Mouse (Mus musculus) gastrocnemius, postnatal 10 days (tissue): ENCODE measurements around the gene Nsmce4a. TPM values are rescaled to one million over a fixed set of nuclear protein-coding genes. Genes with fewer than 3 reads are reported as not detected.

Source experiments
- DNase-seq: peaks from one replicate; pipeline ENCODE4 v3.0.0; 2021; ENCODE audit warnings: mixed read lengths
- total RNA-seq, 2 experiments: library from RNA; stranded (reverse); gene quantifications; 2 replicates each; pipeline ENCODE4 v1.2.3; 2021

The Nsmce4a gene
- total RNA-seq, 2 experiments from 2014 or later = 36.7 to 39.1 TPM

- DNase-seq = no peak
These were observed 5.1 kb upstream of the Nsmce4a start for GRCm38 (mm10) chr7:130578066-130578465.

DNA sequence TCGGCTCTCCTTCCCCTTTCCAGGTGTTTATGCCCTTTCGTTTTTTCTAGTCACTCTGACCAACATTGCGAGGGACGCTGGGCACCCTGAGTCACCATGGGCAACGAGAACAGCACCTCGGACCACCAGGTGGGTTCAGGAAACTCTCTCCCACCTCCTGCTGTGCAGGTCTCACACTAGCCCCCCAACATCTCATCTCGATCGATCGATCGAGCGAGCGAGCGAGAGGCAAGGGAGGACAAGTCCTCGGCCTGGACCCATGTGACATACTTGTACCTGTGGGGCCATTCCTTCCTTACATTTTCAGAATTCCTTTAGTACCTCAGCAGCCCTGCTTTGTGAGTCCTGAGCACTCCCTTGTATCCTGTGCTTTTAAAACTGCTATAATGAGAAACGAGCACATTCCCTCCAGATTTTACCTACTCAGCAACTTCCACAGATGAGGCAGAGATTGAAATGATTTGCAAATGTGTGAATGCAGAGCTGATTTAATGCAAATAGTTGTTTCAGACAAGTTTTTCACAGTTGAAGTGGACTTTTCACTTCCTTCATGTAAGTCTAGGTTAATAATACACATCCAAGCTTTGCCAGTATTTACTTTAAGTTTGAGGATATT lies 4.6 kb upstream of the Nsmce4a start, which contains the start of gene Tacc2:
Tacc2 (plus strand) TSS at position 51 of the 616 bp plus-strand sequence.
- no peak for DNase-seq

GRCm38 (mm10) chr7:130576981-130577380 lies 4.1 kb upstream of the Nsmce4a start:
- DNase-seq = no peak

GRCm38 (mm10) chr7:130574211-130574991 lies 1.5 kb upstream of the Nsmce4a start:
- DNase-seq = no peak

- no peak for DNase-seq
These were observed 828 bp upstream of the Nsmce4a start for GRCm38 (mm10) chr7:130573746-130574145.

DNA sequence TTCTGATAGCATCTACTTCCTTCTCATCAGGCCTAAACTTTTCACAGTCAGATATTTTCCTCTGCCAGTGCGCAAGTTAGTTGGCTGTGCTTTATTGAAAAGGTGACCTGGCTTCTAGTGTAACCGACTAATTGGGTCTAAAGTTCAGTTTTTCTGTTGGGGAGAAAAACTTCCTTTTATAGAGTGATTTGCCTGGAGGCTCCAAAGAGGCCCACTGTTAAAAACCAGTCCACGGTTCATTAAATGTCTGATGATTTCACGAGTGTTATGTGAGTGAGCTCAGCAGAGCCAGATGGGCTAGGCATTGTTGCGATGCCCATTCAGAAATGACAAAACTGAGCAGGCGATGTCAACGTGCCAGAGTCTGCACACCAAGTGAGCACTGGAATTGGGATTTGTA lies 2.4 kb downstream of the Nsmce4a start:
- DNase-seq = no peak

DNA sequence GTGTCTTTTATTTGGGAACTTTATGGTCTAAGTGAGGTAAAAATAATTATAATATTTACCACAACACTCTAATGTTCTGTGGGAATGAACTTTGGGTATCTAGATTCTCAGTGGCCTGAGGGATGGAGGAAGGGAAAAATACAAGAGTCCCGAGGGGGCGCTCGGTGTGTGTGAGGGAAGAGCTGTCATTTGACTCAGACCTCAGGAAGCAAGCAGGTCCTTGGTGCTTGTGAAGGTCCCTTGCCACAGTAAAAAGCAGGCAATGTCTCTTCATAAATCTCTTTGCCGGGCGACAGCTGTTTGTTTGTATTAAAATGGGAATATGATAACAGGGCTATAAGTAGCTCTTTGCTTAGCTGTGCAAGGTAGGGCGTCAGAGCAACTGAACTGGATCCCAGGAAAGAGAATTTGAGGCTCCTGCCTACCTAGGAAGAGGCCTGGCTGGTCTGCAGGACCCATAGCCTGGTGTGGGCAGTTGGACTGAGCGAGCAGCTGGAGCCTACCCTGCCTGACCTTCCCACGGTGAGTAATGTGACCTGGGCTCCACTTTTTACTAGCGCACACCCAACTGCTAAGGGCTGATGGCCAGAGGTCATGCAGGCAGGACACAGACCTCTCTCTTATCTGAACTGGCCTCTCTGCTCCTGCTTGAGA lies 4.0 kb downstream of the Nsmce4a start:
- no peak for DNase-seq

- DNase-seq = no peak
These were observed 8.3 kb downstream of the Nsmce4a start for GRCm38 (mm10) chr7:130564596-130564995.

DNA sequence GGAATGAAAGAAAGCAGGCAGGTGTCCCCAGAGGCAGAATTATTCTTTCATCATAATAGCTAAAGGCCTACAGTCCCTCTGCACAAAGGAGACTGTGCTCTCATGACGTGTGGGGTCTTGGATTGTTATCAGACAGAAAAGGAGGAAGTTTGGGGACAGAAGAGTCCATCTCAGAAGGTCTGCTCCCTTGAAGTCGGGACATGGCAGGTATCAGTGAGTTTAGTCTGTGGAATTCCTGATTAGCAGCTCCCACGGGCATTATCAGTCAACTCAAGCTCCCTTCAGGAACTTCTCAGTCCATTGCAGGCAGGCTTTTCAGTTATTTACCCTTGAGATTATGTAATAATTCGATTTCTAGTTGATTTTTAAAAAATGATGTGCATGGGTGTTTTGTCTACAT lies 9.0 kb downstream of the Nsmce4a start:
- no peak for DNase-seq

DNA sequence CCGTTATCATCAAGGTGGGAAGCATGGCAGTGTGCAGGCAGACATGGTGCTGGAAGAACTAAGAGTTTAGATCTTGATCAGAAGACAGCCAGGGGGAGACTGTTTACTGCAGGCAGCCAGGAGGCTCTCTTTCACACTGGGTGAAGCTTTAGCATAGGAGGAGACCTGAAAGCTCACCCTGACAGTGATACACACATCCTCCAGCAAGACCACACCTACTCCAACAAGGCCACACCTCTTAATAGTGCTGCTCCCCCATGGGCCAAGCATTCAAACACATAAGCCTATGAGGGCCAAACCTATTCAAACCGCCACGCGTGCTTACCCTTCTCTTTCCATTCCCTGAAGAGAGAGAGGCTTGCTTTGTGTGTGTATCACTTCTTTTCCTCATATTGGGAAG lies 9.6 kb downstream of the Nsmce4a start:
- no peak for DNase-seq

GRCm38 (mm10) chr7:130560933-130561332 lies 12.0 kb downstream of the Nsmce4a start:
- no peak for DNase-seq

GRCm38 (mm10) chr7:130558592-130558991 lies 14.3 kb downstream of the Nsmce4a start:
- no peak for DNase-seq

GRCm38 (mm10) chr7:130555597-130555996 lies 17.3 kb downstream of the Nsmce4a start:
- DNase-seq = no peak

DNA sequence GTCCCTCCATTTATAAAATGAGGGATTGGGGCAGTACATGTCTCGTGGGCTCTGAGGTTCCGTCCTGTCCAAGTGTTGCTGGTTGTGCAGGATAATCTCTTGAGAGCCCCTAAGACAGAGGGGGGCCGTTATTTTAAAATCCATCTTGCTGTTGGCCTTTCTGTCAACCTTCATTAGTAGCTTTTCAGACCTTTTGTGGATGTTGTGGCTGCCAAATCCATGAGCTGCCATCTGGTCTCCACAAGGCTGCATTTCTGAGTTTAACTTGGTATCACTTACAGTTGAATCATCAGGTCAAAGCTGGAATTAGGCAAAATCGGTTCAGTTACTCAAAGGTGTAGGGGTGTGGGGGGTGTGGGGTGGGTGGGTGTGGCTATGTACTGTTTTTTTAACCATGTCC lies 19.6 kb downstream of the Nsmce4a start:
- no peak for DNase-seq

- DNase-seq = peak; percentile 61
These were observed 20.1 kb downstream of the Nsmce4a start for GRCm38 (mm10) chr7:130552780-130553179.

DNA sequence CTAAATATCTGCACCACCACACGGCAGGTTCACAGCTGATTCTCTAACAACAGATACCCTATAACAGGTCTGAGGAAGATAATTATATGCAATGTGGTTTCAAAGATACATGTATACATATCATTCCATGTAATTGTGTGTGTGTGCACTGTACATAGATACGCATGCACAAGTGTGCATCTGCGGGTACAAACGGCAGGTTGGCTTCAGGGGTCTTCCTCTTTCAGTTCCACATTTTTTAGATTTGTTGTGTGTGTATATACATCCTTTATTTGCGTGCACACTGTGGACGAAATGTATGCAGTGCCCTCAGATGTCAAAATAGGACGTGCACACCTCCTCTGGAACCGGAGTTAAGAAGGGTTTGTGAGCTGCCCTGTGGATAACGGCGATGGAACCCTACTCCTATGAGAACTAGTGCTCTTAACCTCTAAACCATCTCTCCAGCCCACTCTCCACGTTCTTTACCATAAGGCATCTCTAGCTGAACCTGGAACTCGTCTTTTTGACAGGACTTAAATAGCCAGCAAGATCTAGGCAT lies 25.2 kb downstream of the Nsmce4a start:
- DNase-seq = no peak

DNA sequence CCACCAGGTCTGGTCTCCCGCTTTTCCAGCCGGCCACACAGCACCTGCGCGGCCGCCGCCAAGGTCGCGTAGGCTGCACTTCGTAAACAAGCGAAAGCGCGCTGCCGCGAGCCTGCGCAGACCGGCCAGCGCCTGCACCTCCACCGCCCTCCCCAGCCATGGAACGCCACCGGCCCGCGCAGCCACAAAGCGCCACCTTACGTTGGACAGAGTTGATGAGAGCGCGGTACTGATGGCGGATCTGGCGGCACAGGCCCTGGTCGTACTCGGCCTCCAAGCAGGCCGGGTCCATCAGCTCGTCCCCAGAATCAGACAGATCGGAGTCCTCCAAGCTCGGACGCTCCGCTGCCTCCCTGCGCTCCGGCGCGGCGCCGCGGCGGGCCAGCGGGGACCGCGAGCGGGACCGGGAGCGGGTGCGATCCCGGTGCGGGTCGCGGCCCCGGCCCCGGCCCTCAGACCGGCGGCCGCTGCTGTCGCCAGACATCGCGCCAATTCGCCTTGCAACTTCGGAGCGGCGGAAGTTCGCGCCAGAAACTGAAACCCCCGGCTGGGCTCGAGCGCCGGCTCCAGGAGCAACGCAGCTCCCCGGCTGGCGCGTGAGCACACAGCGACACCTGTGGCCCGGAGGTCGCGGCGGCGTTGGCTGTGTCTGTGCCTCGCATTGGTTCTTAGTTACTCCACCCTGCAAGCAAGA lies 26.0 kb downstream of the Nsmce4a start:
- DNase-seq = peak; percentile 93

DNA sequence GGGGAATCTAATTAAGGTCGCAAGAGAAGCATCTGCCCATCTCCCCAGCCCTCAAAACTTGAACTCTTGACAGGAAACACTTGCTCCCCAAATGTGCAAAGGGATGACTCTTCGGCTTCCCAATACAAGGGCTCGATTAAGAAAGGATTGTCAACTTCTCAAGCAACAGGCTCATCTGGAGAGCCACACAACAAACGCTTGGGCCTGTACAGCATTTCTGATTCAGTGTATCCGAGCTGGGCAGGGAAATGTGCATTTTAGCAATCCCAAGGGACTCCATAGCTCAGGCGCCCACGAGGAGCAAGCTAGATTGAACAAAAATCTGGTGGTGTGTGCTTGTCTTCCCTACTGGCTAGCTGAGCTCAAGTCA lies 26.5 kb downstream of the Nsmce4a start:
- DNase-seq = no peak

DNA sequence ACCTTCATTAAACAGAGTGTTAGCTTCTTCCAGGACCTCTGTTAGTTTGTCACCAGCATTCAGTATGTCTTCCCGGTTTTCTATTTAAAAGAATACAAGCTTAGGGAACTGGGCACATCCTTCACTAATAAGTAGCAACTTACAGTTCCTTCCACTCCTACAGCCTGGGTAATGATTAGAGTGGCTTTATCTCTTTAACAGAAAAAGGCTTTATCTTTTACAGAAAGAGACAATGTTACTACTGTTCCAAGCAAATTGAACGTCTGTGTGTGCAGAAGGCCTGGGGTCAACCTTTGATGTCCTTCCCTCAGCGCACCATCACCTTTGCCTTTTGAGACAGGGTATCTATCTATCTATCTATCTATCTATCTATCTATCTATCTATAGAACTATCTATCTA lies 27.0 kb downstream of the Nsmce4a start:
- no peak for DNase-seq

DNA sequence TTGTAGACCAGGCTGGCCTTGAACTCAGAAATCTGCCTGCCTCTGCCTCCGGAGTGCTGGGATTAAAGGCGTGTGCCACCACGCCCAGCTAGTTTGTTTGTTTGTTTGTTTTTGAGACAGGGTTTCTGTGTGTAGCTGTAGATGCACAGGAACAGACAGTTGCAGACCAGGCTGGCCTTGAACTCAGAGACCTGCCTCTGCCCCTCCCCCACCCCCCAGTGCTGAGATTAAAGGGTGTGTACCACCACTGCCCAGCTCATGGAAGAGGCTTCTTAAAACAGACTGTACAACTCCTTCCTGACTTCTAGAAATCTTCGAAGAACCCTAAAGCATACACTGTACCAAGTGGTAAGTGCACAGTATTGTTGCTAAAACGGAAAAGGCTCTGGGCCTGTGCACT lies 27.5 kb downstream of the Nsmce4a start:
- no peak for DNase-seq

DNA sequence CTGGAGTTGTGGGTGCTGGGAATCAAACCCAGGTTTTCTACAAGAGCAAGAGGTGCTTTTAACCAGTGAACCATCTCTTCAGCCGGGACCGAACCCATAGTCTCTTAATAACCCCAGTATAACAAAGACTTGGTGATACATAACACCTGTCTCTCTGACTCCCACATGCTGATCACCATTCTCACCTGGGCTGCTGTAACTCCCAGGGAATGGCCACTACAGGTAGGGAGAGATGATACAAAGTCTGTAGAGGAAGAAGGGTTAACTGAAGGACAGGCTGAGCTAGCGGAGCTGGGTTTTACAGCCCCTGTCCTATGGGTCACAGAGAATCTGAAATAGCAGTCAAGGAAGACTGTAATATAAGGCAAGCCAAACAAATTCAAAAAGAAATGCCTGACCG lies 29.7 kb downstream of the Nsmce4a start:
- DNase-seq = no peak

DNA sequence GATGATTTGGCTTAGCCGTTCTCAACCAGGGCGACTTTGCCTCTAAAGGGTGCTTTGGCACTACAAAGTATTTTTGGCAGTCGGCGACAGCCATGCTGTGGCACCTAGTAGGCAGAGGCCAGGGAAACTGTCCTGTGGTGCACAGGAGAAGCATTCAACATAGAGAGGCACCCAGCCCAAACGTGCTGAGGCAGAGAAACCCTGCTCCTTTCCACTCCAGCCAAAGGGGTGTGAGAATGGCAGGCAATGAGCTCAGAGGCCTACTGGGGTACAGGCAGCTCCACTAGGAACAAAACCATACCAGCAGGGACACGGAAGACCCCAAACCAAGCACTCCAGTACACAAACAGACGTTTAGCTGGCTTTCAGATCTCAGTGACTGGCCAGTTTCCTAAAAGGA lies 32.7 kb downstream of the Nsmce4a start:
- no peak for DNase-seq

DNA sequence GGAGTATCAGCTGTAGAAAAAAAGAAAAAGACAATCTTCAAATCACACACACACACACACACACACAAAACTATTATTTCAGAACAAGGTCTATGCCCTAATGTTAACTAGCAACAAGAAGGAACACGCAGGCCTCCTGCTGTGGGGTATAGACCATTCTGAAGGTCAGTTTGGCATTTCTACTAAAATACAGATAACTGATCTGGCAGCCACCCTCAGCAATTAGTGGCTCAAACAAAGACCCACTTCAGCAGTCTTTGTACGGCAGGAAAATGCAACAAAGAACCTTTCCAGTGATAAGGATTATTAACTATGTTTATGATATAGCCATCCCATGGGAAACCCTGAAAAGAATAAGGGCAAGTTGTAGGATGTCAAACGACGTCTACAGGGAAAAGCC lies 35.9 kb downstream of the Nsmce4a start:
- no peak for DNase-seq
